Mouse (Mus musculus) heart, adult 2 months (tissue): ENCODE measurements at regions not wholly inside any gene's neighbourhood (a gene's known extent, or its start where the extent isn't known, plus 50 kb on each side); places are given as distances from the start of the nearest gene placed in this dataset.
"Not testable (repeated sequence)": the region's sequence is repeated elsewhere in the genome, so short reads cannot be mapped to it uniquely, and the experiment has no call there.

Experiments
- DNase-seq, 2 experiments: peaks; one replicate each; pipeline ENCODE4 v3.0.0; 2021
- H3K27ac ChIP-seq: fragments of 200-600 bp; 2 replicates; pipeline ENCODE4 v1.8.1; 2022
- H3K27me3 ChIP-seq: fragments of 200-500 bp; 2 replicates; pipeline ENCODE4 v1.6.1; 2012; ENCODE audit warnings: mild to moderate bottlenecking, low read length, inconsistent platforms, mixed read lengths; ENCODE audit not compliant: control insufficient read depth, insufficient read depth
- H3K36me3 ChIP-seq: fragments of 200-500 bp; 2 replicates; pipeline ENCODE4 v1.6.1; 2012; ENCODE audit warnings: low read length, inconsistent platforms; ENCODE audit not compliant: control insufficient read depth, insufficient read depth
- H3K4me1 ChIP-seq: fragments of 200-500 bp; 2 replicates; pipeline ENCODE4 v1.6.1; 2011; ENCODE audit warnings: low read length; ENCODE audit not compliant: control insufficient read depth, insufficient read depth
- H3K4me3 ChIP-seq: fragments of 200-600 bp; 2 replicates; pipeline ENCODE4 v1.8.1; 2022
- H3K79me2 ChIP-seq: fragments of 200-500 bp; replicated peaks from 2 replicates; pipeline ENCODE4 v1.6.1; 2012; ENCODE audit warnings: mild to moderate bottlenecking, inconsistent platforms, low read length, moderate library complexity, mixed read lengths; ENCODE audit not compliant: control insufficient read depth, insufficient read depth
- H3K9ac ChIP-seq: fragments of 200-500 bp; 2 replicates; pipeline ENCODE4 v1.6.1; 2012; ENCODE audit warnings: low read depth, mild to moderate bottlenecking, control low read depth, inconsistent platforms, low read length, mixed read lengths
- CTCF ChIP-seq: fragments of 200-600 bp; IDR thresholded peaks from 2 replicates; pipeline ENCODE4 v1.8.1; 2022; ENCODE audit warnings: antibody characterized with exemption, mild to moderate bottlenecking, moderate library complexity
- EP300 ChIP-seq: fragments of 200-500 bp; IDR thresholded peaks from 2 replicates; pipeline ENCODE4 v1.6.1; 2011; ENCODE audit warnings: low read depth, low read length, control low read depth; ENCODE audit not compliant: insufficient read depth
- POLR2A ChIP-seq: fragments of 200-500 bp; IDR thresholded peaks from 2 replicates; pipeline ENCODE4 v1.6.1; 2011; ENCODE audit warnings: mild to moderate bottlenecking, low read depth, low read length, control low read depth; ENCODE audit not compliant: insufficient read depth
- WGBS: fragments of 180-500 bp; shearing (Covaris S2); methylation state at CpG from one replicate; pipeline ENCODE4 v1.1.7; 2018; 5-methylcytosine and 5-hydroxymethylcytosine counted together
- intact Hi-C: fragments of 180-260 bp; cut with DNase I; formaldehyde crosslinking; loops from one replicate; pipeline ENCODE4 v1.15.1; 2025

GRCm38 (mm10) chr8:30171881-30172280 is 2724.4 kb downstream of the Poteg start:
- no peak overlapping the region for H3K4me3 ChIP-seq
- intact Hi-C loops = no loop called here
- H3K4me1 ChIP-seq = no peaks in the 10 kb centered on the region
- no peaks in the 10 kb centered on the region for H3K79me2 ChIP-seq
- 44% methylated on average over 1 of the region's 1 CpGs for WGBS
- no peak for TF ChIP-seq EP300
- TF ChIP-seq CTCF = no peak
- TF ChIP-seq POLR2A = no peak
- no peak overlapping the region for H3K9ac ChIP-seq
- H3K27ac ChIP-seq = no peak overlapping the region
- DNase-seq = no peak
- no peaks in the 10 kb centered on the region for H3K36me3 ChIP-seq
- no peaks in the 10 kb centered on the region for H3K27me3 ChIP-seq

GRCm38 (mm10) chr8:30202746-30203145 is 2755.3 kb downstream of the Poteg start:
- H3K9ac ChIP-seq, DNase-seq, H3K4me1 ChIP-seq, H3K4me3 ChIP-seq, H3K27me3 ChIP-seq, H3K27ac ChIP-seq, intact Hi-C loops, H3K79me2 ChIP-seq, H3K36me3 ChIP-seq: not testable (repeated sequence)

GRCm38 (mm10) chr8:30227354-30227753 is 2779.9 kb downstream of the Poteg start:
- DNase-seq = no peak
- no peak for TF ChIP-seq CTCF
- no peak for TF ChIP-seq EP300
- no peak for TF ChIP-seq POLR2A
- H3K4me3 ChIP-seq = no peak overlapping the region
- intact Hi-C loops = no loop called here
- no peak overlapping the region for H3K9ac ChIP-seq
- no peaks in the 10 kb centered on the region for H3K4me1 ChIP-seq
- no peaks in the 10 kb centered on the region for H3K27me3 ChIP-seq
- WGBS = 85% methylated on average over 5 of the region's 5 CpGs
- no peaks in the 10 kb centered on the region for H3K36me3 ChIP-seq
- H3K27ac ChIP-seq = no peak overlapping the region
- H3K79me2 ChIP-seq = no peaks in the 10 kb centered on the region

- Histone ChIP-seq H3K4me3 (no peak overlapping the region), H3K27ac (no peak overlapping the region), H3K9ac (no peak overlapping the region), H3K79me2 (no peaks in the 10 kb centered on the region), H3K36me3 (no peaks in the 10 kb centered on the region), H3K4me1 (no peaks in the 10 kb centered on the region), H3K27me3 (no peaks in the 10 kb centered on the region)
- WGBS = 64% methylated on average over 1 of the region's 1 CpGs
- intact Hi-C loops = no loop called here
- TF ChIP-seq CTCF (no peak), POLR2A (no peak), EP300 (no peak)
- DNase-seq = no peak
Measured at GRCm38 (mm10) chr8:30233266-30233665, 2785.8 kb downstream of the Poteg start.

- no peaks in the 10 kb centered on the region for H3K27me3 ChIP-seq
- no peaks in the 10 kb centered on the region for H3K4me1 ChIP-seq
- 71% methylated on average over 3 of the region's 3 CpGs for WGBS
- H3K36me3 ChIP-seq = no peaks in the 10 kb centered on the region
- no peak overlapping the region for H3K4me3 ChIP-seq
- intact Hi-C loops = no loop called here
- no peak for DNase-seq
- H3K79me2 ChIP-seq = no peaks in the 10 kb centered on the region
- no peak overlapping the region for H3K9ac ChIP-seq
- TF ChIP-seq POLR2A (no peak), EP300 (no peak), CTCF (no peak)
- no peak overlapping the region for H3K27ac ChIP-seq
Measured at GRCm38 (mm10) chr8:30251797-30252196, 2804.3 kb downstream of the Poteg start.

- WGBS = 80% methylated on average over 6 of the region's 6 CpGs
- TF ChIP-seq POLR2A = no peak
- no peak for TF ChIP-seq EP300
- no peak for TF ChIP-seq CTCF
- no peaks in the 10 kb centered on the region for H3K4me1 ChIP-seq
- H3K36me3 ChIP-seq = no peaks in the 10 kb centered on the region
- H3K27me3 ChIP-seq = no peaks in the 10 kb centered on the region
- no peak overlapping the region for H3K27ac ChIP-seq
- intact Hi-C loops = no loop called here
- H3K4me3 ChIP-seq = no peak overlapping the region
- H3K9ac ChIP-seq = no peak overlapping the region
- H3K79me2 ChIP-seq = no peaks in the 10 kb centered on the region
- DNase-seq = no peak
Measured at GRCm38 (mm10) chr8:30269949-30270910, 2822.8 kb downstream of the Poteg start.
